Mouse (Mus musculus): Measurements from ENCODE around the gene Ccin.

GRCm38 (mm10) chr4:43974914-43975616 lies 8.2 kb upstream of the Ccin start:
- TF ChIP-seq POLR2A (IDR thresholded peaks at IDR 0.05; ENCODE audit: borderline replicate concordance, control insufficient read depth, low read depth, low read length), result no peak
- no peak for TF ChIP-seq CTCF (IDR thresholded peaks at IDR 0.05; ENCODE audit: control insufficient read depth, insufficient read depth, low read length)
